Mouse (Mus musculus) urinary bladder, postnatal 14 days (tissue): Measurements from ENCODE around the gene Sesn1.
"Not testable (repeated sequence)": the region's sequence is repeated elsewhere in the genome, so short reads cannot be mapped to it uniquely, and the experiment has no call there.

Experiments
- DNase-seq: peaks from one replicate; pipeline ENCODE4 v3.0.0; 2021; ENCODE audit warnings: low spot score

Sesn1 gene

DNA sequence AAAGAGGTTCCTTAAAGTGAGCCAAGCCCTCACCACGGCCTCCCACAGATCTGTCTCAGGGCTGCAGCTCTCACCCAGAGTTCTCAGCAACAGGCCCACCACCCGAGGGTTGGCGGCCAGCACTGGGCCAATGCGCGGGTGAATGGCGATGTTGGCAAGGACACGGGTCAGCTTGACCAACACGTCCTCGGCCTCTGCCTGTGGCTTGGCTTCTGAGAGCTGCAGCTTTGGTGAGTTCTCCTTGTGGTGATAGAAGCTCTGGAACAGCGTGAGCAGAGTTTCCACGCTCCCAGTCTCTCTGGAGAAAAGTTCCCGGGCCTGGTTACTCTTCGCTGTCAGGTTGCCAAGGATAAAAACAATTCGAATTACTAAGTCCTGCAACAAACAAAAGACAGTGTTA, 117.0 kb downstream of the Sesn1 start:
- DNase-seq, result no peak

DNA sequence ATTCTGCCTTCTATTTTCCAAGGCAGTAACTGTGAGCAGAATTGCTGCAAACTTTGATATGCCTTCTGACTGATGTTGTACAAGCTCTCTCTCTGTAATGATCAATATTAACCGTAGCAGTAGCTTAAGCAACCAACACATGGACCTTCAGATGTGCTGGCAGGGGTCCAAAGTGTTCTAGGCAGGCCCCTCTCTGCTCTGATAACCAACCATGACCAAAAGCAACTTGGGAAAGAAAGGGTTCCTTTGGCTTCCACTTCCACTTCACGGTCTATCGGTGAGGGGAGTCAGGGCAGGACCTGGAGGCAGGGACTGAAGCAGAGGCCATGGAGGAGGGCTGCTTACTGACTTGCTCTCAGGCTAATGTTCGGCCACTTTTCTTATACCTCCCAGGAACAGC, 121.2 kb downstream of the Sesn1 start:
- DNase-seq, result no peak

GRCm38 (mm10) chr10:41931962-41932361, 122.2 kb downstream of the Sesn1 start:
- DNase-seq, result no peak

DNA sequence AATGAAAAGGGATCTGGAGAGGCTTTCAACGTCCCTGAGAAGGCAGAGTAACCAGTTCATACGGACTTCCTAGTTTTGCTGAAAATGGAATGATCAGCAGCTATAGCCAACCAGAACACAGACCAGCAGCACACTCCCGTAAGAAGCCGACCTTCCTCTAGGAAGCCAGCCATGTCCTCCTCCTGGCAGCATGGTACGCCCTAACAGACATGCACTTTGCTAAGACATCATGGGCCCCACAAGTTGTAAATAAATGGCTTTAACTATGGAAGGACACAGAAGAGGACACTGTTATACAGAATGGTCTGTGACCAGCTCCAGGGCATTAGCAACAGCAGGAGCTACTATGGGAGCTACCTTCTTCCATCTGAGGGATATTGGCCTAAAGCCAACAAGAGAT, 123.2 kb downstream of the Sesn1 start:
- DNase-seq, result no peak

GRCm38 (mm10) chr10:41933536-41933935, 123.8 kb downstream of the Sesn1 start:
- DNase-seq, result peak; percentile 37

GRCm38 (mm10) chr10:41934633-41935475, 125.1 kb downstream of the Sesn1 start:
- peak; percentile 77 for DNase-seq

GRCm38 (mm10) chr10:41935476-41935829, 125.7 kb downstream of the Sesn1 start:
- DNase-seq, result no peak

DNA sequence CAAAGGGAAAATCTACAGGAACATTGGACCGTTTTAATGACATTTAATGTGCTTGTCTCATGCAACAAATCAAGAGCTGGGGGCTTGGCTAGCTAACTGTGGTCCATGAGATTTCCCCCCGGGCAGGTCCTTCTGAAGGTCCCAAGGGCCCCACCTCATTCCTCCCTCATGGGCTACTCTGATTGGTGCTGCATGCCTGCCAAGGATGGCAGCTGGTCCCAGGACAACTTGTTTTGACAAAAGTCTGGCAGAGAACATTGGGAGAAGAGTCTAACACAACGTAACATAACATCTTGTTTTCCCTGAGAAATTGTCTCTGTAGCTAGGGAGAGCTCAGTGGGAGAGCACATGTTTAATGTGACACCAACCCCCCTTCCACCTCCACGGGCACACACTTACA, 126.4 kb downstream of the Sesn1 start:
- peak; percentile 54 for DNase-seq

DNA sequence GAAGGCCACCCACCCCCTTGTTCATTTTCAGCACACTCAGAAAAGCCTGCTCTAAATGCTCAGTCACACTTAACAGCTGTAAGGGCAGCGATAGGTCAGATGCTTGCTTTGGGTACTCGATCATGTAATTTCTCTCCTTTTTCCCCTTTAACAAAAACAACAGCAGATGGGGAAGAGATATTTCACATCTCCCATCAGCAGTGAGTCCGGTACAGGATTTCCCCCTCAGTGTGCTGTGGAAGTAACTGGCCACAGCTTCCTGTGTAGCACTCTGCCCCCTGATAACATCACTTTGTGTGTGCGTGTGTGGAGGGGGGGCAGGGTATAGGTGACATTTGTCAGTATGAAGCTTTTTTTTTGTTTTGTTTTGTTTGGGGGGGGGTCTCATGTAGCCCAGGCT, 127.4 kb downstream of the Sesn1 start:
- no peak for DNase-seq

DNA sequence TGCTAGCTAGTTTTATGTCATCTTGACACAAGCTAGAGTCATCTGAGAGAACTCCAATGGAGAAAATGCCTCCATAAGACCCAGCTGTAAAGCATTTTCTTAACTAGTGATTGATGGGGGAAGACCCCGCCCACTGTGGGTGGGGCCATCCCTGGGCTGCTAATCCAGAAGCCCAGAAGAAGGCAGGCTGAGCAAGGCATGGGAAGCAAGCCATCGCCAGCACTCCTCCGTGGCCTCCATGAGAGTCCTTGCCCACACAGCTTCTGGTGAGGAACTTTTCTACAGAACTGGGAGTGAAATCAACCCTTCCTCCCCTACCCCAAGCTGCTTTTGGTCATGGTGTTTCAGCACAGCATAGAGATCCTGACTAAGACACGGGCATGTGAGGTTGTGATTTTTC, 129.4 kb downstream of the Sesn1 start:
- no peak for DNase-seq

GRCm38 (mm10) chr10:41952354-41952753, 142.6 kb downstream of the Sesn1 start:
- DNase-seq, result not testable (repeated sequence)

DNA sequence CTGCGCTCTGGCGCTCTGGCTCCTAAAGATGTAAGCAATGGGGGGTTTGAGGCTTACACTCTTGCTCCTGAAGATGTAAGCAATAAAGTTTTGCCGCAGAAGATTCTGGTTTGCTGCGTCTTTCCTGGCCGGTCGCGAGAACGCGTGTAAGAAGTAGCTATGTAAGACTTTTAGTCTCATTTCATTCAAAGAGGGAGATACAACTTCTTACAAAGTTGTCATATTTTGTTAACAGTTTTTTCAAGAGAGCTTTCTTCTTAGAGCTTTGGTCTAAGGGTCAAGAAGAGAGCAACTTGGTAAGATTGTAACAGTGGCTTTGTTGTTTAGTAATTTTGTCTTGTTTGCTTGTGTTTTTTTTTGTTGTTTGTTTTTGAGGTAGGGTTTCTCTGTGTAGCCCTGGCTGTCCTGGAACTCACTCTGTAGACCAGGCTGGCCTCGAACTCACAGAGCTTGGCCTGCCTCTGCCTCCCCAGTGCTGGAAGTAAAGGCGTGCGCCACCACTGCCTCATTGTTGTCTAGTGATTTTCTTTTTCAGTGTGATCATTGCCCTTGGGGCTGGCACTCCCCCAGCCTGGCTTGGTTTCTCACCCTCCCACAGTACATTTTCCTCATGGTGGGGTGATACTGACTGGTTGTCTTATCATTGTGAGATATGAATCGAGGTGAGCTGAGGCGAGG, 143.3 kb downstream of the Sesn1 start:
- DNase-seq, result no peak

DNA sequence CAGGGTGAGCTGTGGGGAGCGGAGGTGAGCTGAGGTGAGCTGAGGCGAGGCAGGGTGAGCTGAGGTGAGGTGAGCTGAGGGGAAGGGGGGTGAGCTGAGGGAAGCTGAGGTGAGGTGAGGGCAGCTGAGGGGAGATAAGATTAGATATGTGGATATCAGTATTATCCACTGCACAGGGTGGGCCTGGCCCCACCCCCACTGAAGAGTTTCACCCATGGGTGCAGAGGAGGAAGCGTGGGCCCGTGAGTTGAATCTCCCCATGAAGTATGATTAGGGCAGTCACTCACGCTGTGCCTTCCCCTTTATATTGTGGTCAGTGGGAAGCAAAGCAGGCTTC, 143.8 kb downstream of the Sesn1 start:
- no peak for DNase-seq

- no peak for DNase-seq
Measured at GRCm38 (mm10) chr10:41957421-41958225, 147.9 kb downstream of the Sesn1 start.
